8 mouse cellular contexts compared by ENCODE assay signal in the genomic region with DNA sequence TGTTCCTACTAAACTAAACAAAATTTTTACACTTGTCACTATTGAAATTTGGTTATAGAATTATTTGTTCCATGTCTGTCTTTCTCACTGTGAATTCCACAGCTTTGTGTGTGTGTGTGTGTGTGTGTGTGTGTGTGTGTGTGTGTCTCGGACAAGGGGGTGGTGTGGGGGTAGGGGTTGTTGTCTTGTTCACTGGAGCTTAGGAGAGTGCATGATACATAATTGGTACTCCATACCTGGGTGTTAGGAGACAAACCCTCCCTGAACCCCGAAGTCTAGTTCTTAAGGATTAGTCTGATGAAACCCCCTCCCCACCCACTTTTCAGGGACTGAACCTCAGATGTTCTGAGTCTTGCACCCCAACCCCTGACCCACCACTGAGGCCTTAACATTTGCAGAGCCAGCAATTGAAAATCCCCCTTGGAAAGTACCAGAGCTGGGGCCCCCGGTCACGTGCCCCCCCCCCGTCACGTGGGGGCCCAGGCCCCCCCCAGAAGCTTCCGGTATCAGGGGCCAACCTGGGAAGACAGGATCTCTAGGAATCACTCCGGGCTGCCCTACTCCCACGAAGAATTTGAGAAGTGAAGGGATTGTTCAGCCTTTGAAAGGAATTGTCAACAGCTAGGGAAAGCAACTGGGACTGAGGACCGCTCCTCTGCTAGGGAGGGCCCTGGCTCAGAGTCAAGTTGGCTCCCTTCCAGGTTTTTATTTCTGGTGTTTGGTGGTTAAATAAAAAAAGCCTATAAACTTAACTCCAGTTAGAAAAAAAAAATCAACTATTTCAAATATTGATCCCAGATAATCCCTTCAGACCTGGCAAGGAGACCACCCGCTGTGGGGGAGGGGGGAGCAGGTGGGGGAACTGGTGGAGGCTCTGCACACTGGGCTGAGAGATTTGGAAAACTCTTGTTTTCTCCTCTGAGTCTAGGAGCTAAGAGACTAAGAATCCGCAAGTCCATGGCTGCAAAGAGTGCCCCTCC.
DNase-seq lines count a peak whose midpoint lies in the region; ATAC-seq and TF ChIP-seq lines count a peak whose summit lies in the region.

No protein-coding gene starts in this region.

- intact Hi-C loops in heart, postnatal 14 days (cut with DNase I), result loop anchor here (5.0 kb wide), 2 partner anchors 71 to 91 kb away; no protein-coding TSS in a partner anchor

- H3K9ac ChIP-seq in forebrain, embryonic 14.5 days (ENCODE audit: low read length), result no peak overlapping the region
- no peak overlapping the region for H3K9ac ChIP-seq in lung, embryonic 14.5 days

- DNase-seq in 3134 (ENCODE audit: extremely low read depth, insufficient read length, low spot score), result peak; percentile 48
- peak; percentile 64 for DNase-seq in Muller cell, postnatal 12 days (ENCODE audit: inconsistent ontology term)
- DNase-seq in forebrain, embryonic 14.5 days (ENCODE audit: low spot score), result peak; percentile 92
- DNase-seq in heart, postnatal 14 days, result peak; percentile 82 to 91
- peak; percentile 91 for DNase-seq in kidney, postnatal 14 days
- peak; percentile 99 for DNase-seq in lung, embryonic 14.5 days
- DNase-seq in right cerebral cortex, postnatal 10 days (ENCODE audit: low spot score in 2 of 2), result peak; percentile 79 to 84

- peak overlapping the region; percentile 31; the same call in 1 of the 2 replicates for H3K4me2 ChIP-seq in forebrain, embryonic 14.5 days (ENCODE audit: low read length)
- peak overlapping the region; percentile 47 for H3K4me2 ChIP-seq in lung, embryonic 14.5 days

- H3K4me1 ChIP-seq in forebrain, embryonic 14.5 days (ENCODE audit: control insufficient read depth, insufficient read depth, low read length), result peaks cover 6% of the 10 kb centered on the region
- H3K4me1 ChIP-seq in lung, embryonic 14.5 days (ENCODE audit: insufficient read depth), result peaks cover 23% of the 10 kb centered on the region

- H3K27ac ChIP-seq in forebrain, embryonic 14.5 days (ENCODE audit: low read depth, low read length), result no peak overlapping the region
- H3K27ac ChIP-seq in lung, embryonic 14.5 days (ENCODE audit: low read depth), result peak overlapping the region; percentile 82

- no peak overlapping the region for H3K4me3 ChIP-seq in forebrain, embryonic 14.5 days (ENCODE audit: low read depth, low read length)
- H3K4me3 ChIP-seq in lung, embryonic 14.5 days (ENCODE audit: low read depth, low read length), result no peak overlapping the region

- no peak for TF ChIP-seq CTCF in lung, embryonic 14.5 days (IDR thresholded peaks at IDR 0.05; ENCODE audit: low read depth)

- H3K27me3 ChIP-seq in forebrain, embryonic 14.5 days (replicated peaks; ENCODE audit: control insufficient read depth, insufficient read depth, low read length), result peaks cover 6% of the 10 kb centered on the region; the same call in 1 of the 2 replicates
- H3K27me3 ChIP-seq in lung, embryonic 14.5 days (ENCODE audit: insufficient read depth, low read length), result no peaks in the 10 kb centered on the region

- WGBS in forebrain, embryonic 14.5 days, result 14% methylated on average over 12 of the region's 12 CpGs
- 11% methylated on average over 12 of the region's 12 CpGs for WGBS in lung, embryonic 14.5 days

- H3K36me3 ChIP-seq in forebrain, embryonic 14.5 days (ENCODE audit: control insufficient read depth, insufficient read depth, low read length), result no peaks in the 10 kb centered on the region
- H3K36me3 ChIP-seq in lung, embryonic 14.5 days (ENCODE audit: insufficient read depth), result no peaks in the 10 kb centered on the region

- peak; percentile 86 for ATAC-seq in forebrain, embryonic 14.5 days
- ATAC-seq in lung, embryonic 14.5 days (ENCODE audit: insufficient read depth), result peak; percentile 86
- no peak for ATAC-seq in activated CD4-positive, CD25-positive, alpha-beta regulatory T cell, adult 4 months

- H3K9me3 ChIP-seq in forebrain, embryonic 14.5 days (replicated peaks; ENCODE audit: control insufficient read depth, low read length), result no peaks in the 10 kb centered on the region
- H3K9me3 ChIP-seq in lung, embryonic 14.5 days (ENCODE audit: low read depth, low read length), result no peaks in the 10 kb centered on the region

Comparison
In these comparisons a context has a peak if more than half of its experiments do, and no peak if none do; other contexts are left out.
1. DNase-seq: peak in every context shown above with its lines; median percentile 99 in lung, embryonic 14.5 days; 92 in forebrain, embryonic 14.5 days; 91 in kidney, postnatal 14 days; 86 in heart, postnatal 14 days; 82 in right cerebral cortex, postnatal 10 days; 64 in Muller cell, postnatal 12 days; 48 in 3134.